Mouse (Mus musculus) gastrocnemius, postnatal 14 days (tissue): Measurements from ENCODE around the gene Nfam1. TPM values are rescaled to one million over a fixed set of nuclear protein-coding genes. Genes with fewer than 3 reads are reported as not detected.
A peak's percentile ranks its signal among the peaks of the same experiment; 100 is the strongest.
"Not testable (repeated sequence)": the region's sequence is repeated elsewhere in the genome, so short reads cannot be mapped to it uniquely, and the experiment has no call there.

Experiments used
- DNase-seq: peaks from one replicate; pipeline ENCODE4 v3.0.0; 2021; ENCODE audit warnings: mixed read lengths
- intact Hi-C: fragments of 180-260 bp; cut with DNase I; formaldehyde crosslinking; loops from one replicate; pipeline ENCODE4 v1.15.1; 2025; ENCODE audit warnings: low total_unique reads
- long read RNA-seq, 2 experiments: library from polyadenylated mRNA; stranded (forward); transcript quantifications; one replicate each; pipeline ENCODE4 v2.0.0; 2021
- total RNA-seq, 2 experiments: library from RNA; stranded (reverse); gene quantifications; 2 replicates each; pipeline ENCODE4 v1.2.3; 2021

Nfam1 gene
- 1 to 10 TPM; 1.0 to 1.4 TPM for total RNA-seq
- long read RNA-seq, experiment 1, result 0 reads
- long read RNA-seq, experiment 2, result 0 reads

GRCm38 (mm10) chr15:83032981-83033541 lies at the start of gene Nfam1:
Nfam1 (minus strand) TSS chr15:83033306.
- intact Hi-C loops, result loop anchor here (10.0 kb wide), 1 partner anchor 118 kb away; no protein-coding TSS in a partner anchor
- DNase-seq, result no peak

GRCm38 (mm10) chr15:83075607-83076525 lies 42.8 kb upstream of the Nfam1 start:
- intact Hi-C loops, result no loop called here
- DNase-seq, result no peak

- no peak for DNase-seq
- intact Hi-C loops, result no loop called here
These were observed 41.1 kb upstream of the Nfam1 start for GRCm38 (mm10) chr15:83074179-83074578.

- intact Hi-C loops, result no loop called here
- DNase-seq, result no peak
These were observed 38.6 kb upstream of the Nfam1 start for GRCm38 (mm10) chr15:83071752-83072151.

GRCm38 (mm10) chr15:83070942-83071341 lies 37.8 kb upstream of the Nfam1 start:
- DNase-seq, result peak; percentile 35
- intact Hi-C loops, result no loop called here

- DNase-seq, result no peak
- intact Hi-C loops, result no loop called here
These were observed 35.2 kb upstream of the Nfam1 start for GRCm38 (mm10) chr15:83068270-83068669.

- DNase-seq, result no peak
- intact Hi-C loops, result no loop called here
These were observed 32.4 kb upstream of the Nfam1 start for GRCm38 (mm10) chr15:83065543-83065942.

- DNase-seq, intact Hi-C loops: not testable (repeated sequence)
These were observed 29.5 kb upstream of the Nfam1 start for GRCm38 (mm10) chr15:83062582-83062981.

- intact Hi-C loops, result no loop called here
- DNase-seq, result no peak
These were observed 28.6 kb upstream of the Nfam1 start for GRCm38 (mm10) chr15:83061689-83062088.

GRCm38 (mm10) chr15:83059233-83059660 lies 26.1 kb upstream of the Nfam1 start:
- intact Hi-C loops, result no loop called here
- no peak for DNase-seq

- intact Hi-C loops, result no loop called here
- no peak for DNase-seq
These were observed 24.4 kb upstream of the Nfam1 start for GRCm38 (mm10) chr15:83057533-83057932.

GRCm38 (mm10) chr15:83056378-83057083 lies 23.4 kb upstream of the Nfam1 start:
- DNase-seq, result no peak

GRCm38 (mm10) chr15:83055569-83055968 lies 22.5 kb upstream of the Nfam1 start:
- DNase-seq, result no peak
- intact Hi-C loops, result no loop called here

More at GRCm38 (mm10) chr15:83056378-83057083, 23.4 kb upstream of the Nfam1 start:
- intact Hi-C loops, result no loop called here

- DNase-seq, result no peak
- intact Hi-C loops, result no loop called here
These were observed 20.2 kb upstream of the Nfam1 start for GRCm38 (mm10) chr15:83053261-83053660.

- no peak for DNase-seq
- intact Hi-C loops, result no loop called here
These were observed 19.4 kb upstream of the Nfam1 start for GRCm38 (mm10) chr15:83052341-83053104.

- intact Hi-C loops, result no loop called here
- no peak for DNase-seq
These were observed 13.6 kb upstream of the Nfam1 start for GRCm38 (mm10) chr15:83046730-83047129.

GRCm38 (mm10) chr15:83046308-83046707 lies 13.2 kb upstream of the Nfam1 start:
- intact Hi-C loops, result no loop called here
- no peak for DNase-seq

- DNase-seq, intact Hi-C loops: not testable (repeated sequence)
These were observed 12.5 kb upstream of the Nfam1 start for GRCm38 (mm10) chr15:83045565-83045964.

GRCm38 (mm10) chr15:83043362-83043708 lies 10.2 kb upstream of the Nfam1 start:
- intact Hi-C loops, result no loop called here
- DNase-seq, result no peak
